Mouse (Mus musculus) cortical plate, adult 2 months (tissue): ENCODE data around the gene Hikeshi.

ENCODE experiments used
- CTCF ChIP-seq: fragments of 200-500 bp; IDR thresholded peaks from 2 replicates; pipeline ENCODE4 v1.5.1; 2011; ENCODE audit warnings: mild to moderate bottlenecking, control low read depth, low read length; ENCODE audit not compliant: insufficient read depth; ENCODE audit errors: extremely low read depth
- POLR2A ChIP-seq: fragments of 200-500 bp; IDR thresholded peaks from 2 replicates; pipeline ENCODE4 v1.6.1; 2011; ENCODE audit warnings: mild to moderate bottlenecking, low read length, control low read depth; ENCODE audit not compliant: insufficient read depth; ENCODE audit errors: extremely low read depth

GRCm38 (mm10) chr7:89963135-89963534 lies 22.1 kb upstream of the Hikeshi start:
- no peak for TF ChIP-seq CTCF
- no peak for TF ChIP-seq POLR2A
